Mouse (Mus musculus) T-helper 17 cell (primary cell): ENCODE results near the gene Zhx3.

Experiments used
- in situ Hi-C, 2 experiments: fragments of 300-600 bp; cut with MboI, MseI; formaldehyde crosslinking; loops; 1 replicate in 1 of 2; 2 replicates in 1 of 2; pipeline ENCODE4 v1.15.1; 2025; ENCODE audit warnings: high pct_unique_total_duplicates in 2 of 2

Zhx3 gene

DNA sequence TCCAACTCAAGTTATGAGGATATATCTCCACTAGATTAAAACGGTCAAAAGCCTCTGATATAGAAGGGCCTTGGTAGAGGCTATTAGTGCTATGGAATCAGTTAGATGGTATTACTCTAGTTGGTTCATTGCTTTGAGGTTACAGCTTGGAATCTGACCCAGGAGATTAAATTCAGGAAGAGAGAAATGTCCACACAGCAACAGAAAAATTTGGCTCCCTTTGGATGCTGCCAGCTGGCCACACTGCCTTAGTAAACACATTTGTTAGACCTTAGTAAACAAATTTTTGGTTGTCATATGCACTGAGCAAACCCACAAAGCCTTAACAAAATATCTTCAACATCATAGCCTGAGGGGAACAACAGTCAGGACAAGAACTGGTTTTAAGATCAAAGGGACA, 62.0 kb downstream of the Zhx3 start:
- in situ Hi-C loops: loop anchor here in 1 of 2 experiments (10.0 kb wide), 1 partner anchor 1746 kb away; no protein-coding TSS in a partner anchor

DNA sequence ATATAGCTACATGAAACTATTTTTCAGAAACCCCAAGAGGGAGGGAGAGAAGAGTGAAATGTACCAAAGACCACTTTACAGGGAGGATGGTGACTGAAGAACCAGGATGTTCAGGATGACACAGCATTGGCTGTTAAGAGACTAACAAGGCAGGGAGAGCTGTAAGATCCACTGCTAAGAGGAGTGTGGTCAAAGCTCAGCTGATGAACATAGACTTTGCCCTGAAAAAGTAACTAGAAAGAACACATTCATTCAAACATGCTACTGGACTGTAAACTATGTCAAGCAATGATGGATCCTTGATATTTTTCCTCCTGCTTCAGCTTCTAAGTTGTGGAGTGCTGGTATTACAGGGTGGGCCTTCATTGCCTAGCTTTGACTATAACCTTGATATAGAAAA, 62.4 kb downstream of the Zhx3 start:
- in situ Hi-C loops: loop anchor here in 1 of 2 experiments (10.0 kb wide), 1 partner anchor 1746 kb away; no protein-coding TSS in a partner anchor

DNA sequence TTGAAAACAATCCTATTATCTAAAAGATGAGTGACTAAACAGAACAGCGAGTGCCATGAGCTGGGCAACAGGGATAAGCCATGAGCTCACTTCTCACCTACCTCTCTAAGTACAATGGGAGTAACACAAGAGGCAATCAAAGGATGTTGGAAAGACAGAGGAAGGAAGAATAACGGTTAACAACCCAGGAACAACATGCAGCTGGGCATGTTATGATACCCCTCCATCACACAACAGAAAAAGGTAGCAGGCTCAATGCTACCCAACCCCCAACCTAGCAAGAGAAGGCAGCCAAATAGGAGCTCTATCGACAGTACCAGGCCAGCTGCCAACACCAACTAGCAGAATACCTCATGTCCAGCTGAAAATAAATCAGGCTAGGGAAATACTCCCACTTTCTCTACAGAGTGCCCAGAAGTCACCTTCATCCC, 66.7 kb downstream of the Zhx3 start:
- in situ Hi-C loops: no loop called here

DNA sequence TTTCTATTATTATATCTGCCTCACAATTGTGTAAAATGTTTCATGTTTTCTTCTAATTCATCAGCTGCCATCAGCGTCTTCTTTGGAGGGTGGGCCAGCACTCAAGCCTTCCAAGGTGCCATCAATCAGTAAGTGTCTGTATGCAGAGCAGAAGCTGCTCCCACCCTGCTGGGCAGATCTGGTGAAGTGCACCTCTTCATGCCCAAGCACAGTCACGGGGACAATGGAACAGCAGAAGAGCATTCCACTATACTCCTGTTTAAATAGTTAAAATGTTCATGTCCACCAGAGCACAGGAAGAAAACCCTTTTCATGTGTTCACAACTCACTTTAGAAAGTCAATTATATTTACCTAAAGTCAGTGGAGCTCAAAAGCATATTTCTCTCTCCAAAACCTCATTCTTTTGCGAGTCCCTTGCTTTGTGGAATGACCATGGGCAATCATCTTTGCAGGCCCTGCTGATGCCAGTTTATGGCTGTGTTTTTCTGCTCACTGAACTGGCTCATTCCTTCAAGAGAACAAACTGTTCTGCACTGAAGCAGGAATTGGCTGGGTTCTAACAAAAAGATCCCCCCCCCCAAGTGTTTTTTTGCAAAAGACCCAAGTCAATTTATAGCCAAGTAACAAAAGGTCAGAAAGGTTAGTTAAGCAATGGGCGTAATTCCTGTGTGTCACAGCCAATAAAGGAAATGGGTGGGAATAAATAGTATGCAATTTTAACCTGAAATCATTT, 67.8 kb downstream of the Zhx3 start:
- in situ Hi-C loops: no loop called here

DNA sequence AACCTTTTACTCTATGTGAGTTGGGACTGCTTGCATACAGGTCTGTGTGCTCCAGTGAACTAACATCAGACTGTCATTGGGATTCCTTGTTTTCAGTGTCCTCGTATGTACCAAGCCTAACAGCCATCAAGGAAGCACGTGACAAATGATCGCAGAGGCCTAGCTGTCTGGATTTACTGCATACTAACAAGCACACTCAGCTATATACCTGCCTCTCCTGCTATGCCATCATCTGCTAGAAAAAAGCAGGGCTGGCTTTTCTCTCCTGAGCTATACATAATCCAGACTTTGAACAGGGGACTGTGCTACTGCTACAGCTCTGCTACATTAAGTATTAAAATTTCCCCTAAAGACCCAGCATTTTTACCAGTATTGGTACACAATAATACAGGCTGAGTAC, 70.5 kb downstream of the Zhx3 start:
- in situ Hi-C loops: no loop called here

DNA sequence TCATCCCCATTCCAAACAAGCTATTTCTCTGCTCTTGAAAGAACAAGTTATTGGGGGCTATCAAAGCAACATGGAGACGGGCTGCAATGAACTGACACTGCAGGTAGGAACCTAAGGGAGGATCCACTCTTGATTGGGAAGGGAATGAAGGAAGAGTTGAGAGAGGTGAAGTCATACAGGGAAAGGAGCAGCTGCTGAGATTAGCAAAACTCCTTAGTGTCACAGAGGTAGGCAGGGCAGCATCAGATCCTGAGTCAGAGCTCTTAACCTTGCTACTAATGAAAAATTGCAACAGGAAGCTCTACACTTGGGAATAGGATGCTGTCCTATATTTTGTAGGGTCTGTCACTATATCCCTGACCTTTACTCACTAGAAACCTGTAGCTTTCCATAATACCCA, 71.8 kb downstream of the Zhx3 start:
- in situ Hi-C loops: no loop called here

DNA sequence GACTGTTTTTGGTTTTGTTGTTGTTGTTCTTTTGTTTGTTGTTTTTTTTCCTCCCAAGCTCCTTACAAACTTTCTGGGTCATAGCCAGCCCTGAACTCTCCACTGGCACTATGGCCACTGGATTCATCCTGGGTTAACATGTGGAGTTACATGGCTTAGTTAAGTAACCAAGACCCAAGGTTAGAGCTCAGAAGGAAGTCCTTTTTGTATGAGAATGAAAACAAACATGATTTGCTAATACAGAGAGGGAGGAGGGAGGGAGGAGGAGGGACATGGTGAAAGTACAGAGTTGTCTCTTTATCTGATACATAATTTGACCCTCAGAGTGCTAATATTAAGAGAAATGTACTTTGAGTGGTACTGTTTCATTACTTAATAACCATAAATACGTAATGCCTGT, 74.6 kb downstream of the Zhx3 start:
- in situ Hi-C loops: no loop called here

DNA sequence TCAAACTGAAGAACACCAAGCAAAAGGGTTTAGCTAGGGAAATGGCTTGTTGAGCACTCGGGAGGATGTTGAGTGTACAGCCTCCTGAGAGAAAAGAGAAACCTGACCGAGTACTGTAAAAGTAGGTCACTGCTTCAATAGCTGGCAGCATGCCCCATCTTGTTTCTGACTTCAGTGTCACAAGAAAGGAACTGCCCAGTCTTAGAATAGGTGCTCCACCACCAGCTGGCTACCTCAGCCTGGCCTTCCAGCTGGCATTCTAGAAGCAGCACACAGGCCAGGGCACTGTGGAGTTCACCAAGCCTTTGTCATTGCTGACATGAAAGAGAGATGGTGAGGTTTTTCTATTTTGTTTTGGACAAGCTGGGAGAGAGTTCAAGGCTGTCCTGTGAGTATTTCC, 75.8 kb downstream of the Zhx3 start:
- in situ Hi-C loops: no loop called here

DNA sequence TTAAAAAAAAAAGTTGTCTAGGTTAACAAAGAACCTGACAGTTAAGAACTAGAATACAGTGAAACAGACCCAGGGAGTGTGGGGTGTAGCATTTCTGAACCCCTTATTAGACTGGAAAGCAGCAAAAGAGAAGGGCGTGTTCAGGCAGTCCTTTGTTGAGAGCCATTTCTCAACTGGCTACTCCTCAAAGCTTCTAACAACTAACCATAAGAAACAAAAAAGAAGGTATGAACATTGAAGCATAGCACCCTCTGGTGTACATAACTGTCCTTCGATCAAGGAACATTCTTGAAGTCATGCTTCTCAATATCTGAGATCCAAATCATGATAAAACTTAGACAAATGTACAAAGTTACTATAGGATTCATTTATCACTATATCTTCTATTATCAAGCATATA, 79.7 kb downstream of the Zhx3 start:
- in situ Hi-C loops: loop anchor here in 1 of 2 experiments (5.0 kb wide), 1 partner anchor 201 kb away; no protein-coding TSS in a partner anchor

DNA sequence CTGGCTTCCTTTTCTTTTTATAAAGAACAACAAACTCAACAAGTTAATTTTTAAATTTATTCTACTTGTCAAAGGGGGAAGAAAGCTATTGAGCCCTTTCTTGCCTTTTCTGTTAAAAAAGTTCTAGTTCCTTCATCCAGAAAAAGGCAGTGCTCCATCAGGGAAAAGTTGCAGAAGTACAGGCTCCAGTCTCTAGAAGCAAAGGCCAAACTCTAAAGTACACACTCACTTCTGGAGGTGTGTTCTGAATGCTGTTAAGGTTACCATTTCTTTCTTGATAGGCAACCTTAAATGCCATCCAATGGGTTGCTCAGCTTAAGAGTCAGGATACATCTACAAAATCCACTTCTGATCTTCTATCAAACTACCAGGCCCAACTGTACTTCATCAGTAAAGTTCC, 83.1 kb downstream of the Zhx3 start:
- in situ Hi-C loops: loop anchor here in 1 of 2 experiments (5.0 kb wide), 1 partner anchor 197 kb away; no protein-coding TSS in a partner anchor

DNA sequence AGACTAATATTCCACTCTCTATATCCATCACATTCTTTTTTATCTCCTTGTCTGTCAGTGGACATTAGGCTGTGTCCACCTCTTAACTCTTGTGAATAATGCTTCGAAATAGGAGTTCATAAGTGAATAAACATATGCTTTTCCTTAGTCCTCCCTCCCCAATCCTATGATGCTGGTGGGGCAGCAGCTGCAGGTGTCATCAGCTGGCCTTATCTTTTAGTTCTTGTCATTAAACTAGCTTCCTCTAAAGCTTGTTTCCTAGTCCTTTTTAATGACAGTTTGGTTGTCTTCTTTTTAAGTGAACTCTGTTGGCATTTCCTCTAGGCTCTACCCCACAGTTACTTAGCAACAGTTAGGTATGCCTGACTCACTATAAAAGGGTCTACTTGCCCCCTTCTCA, 83.8 kb downstream of the Zhx3 start:
- in situ Hi-C loops: no loop called here

DNA sequence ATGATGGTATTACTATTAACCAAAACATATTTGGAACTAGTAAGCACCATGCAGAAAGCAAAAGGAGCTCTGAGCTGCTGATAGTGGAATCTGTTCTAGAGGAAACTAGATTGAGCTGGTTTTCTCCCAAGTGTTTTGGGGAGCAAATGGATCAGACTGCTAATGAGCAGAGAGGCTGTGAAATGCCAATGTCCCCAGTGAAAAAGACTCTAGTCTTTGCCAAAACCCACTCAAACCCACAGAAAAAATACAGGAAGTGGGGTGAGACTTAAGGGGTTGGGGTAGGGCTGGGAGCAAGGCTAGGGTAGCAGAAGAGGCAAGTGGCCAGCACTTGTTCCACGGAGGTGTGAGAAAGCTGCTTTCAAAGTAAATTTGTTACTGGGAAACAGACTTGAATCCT, 86.5 kb downstream of the Zhx3 start:
- in situ Hi-C loops: no loop called here

DNA sequence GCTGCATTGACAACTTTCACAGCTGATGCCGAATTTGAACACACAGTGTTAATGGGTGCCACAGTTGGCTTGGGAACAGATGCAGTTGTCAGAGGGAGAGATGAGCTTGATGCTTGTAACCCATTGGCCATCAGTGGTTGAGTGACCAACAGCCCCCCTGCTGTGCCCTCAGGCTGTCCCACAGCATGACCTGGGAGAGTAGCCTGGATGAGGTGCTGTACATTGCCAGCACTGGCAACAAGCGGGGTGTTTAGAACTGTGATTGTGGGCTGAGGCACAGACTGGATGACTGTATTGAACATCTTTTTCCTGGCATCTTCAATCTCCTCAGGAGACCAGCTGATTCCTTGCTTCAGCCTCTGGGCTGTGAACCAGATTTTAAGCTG, 92.0 kb downstream of the Zhx3 start:
- in situ Hi-C loops: no loop called here

DNA sequence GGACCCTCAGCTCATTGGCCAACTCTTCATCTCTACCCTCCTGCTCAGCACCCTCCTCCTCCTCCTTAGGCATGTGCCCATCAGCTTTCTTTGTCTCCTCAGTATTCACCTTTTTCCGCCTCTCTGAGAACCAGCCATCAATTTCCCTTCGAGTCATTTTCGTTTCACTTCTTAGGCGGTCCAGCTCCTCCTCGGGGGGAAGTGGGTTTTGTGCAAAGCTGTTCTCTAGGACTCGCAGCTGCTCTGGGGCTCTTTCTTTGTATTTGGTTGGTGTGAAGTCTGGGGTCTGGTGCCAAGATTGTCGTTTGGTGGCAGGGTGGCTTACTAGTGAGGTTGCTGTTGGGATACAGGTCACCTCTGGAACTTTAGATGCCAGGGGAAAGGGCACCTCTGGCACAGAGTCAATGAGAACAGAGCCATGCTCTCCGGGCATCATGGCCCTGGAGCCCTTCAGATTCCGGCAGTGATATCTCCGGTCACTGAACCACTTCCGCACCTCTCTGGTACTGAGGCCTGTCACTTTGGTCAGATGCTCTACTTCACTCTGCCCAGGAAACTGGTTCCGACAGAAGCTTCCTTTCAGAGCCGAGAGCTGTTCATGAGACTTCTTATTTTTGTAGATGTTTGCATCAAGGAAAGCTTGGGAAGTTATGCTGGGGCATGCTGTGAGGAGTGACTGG, 92.5 kb downstream of the Zhx3 start:
- in situ Hi-C loops: no loop called here

DNA sequence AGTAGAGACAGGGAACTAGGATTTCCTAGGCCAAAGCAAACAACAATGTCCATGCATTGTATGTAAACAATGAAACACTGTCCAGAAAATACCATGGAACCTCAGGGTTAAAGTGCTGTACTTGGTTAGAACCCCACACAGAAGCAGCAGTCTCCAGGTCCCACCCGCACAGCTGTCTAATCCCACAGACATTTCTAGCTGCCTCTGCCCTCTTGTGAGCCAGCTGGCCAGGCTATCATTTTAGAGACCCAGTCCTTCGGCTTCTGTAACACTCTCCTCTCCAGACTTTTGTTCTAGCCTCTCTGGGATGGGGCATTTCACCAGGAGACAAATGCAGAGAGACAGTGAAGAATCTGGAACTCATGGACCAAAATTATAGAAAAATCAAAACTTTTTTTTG, 94.8 kb downstream of the Zhx3 start:
- in situ Hi-C loops: no loop called here

DNA sequence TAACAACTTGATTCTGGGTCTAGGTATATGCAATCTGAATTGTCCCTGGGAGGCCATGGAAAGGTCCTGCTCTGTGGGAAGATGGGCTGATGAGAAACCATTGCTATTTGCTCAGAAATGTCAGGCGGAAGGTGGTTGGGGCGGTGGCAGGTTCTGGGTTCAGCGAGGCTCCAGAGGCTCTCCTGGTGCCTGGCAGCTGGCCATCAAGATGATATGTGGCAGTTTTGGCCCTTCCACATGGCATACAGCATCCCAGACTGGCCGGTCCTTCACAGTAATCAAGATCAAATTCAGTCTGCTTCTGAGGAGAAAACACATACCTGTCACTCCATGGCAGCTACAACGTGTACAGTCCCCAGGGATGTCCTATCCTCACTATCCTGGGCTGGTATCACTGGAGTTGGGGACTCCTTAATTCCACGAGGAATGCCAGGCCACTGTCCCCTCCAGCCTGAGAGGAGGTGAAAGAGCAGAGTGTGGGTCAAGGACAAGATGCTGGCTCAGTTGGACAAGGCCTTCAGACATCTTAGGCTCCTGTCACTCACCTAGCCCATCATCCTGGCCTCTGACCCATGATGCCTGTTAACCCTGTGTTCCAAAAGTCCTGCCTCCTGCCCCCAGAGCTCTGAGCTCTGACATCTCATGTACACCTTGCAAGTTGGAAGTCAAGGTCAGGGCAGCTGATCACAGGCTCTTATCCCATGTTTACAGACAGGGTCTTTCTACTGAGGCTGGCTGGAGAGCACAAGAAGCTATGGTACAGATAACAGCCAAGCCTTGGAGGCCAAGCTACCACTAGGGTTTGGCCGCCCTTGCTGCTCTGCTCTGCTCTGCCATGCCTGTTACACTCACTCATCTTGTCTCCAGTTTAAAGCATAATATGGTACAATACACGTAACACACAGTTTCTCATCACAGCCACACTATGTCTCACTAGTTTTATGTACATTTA, 101.2 kb downstream of the Zhx3 start:
- in situ Hi-C loops: no loop called here

DNA sequence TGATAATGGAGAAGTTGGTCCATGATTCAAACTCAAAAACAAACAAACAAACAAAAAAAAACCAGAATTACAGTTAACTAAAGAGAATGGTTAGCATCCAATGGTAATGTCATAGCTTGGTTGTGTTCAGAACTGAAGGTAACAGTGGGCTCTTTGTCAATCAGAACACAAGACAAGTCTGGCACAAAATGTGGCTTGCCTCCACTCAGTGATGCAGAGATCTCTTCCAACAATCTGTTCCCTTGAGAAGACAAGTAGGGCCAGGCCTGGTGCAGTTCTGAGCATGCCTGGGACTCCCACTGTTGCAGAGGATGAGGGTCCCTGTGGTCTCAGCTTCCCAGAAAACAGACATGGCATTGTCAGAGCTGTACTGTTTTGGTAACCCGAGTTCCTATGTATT, 101.9 kb downstream of the Zhx3 start:
- in situ Hi-C loops: no loop called here

DNA sequence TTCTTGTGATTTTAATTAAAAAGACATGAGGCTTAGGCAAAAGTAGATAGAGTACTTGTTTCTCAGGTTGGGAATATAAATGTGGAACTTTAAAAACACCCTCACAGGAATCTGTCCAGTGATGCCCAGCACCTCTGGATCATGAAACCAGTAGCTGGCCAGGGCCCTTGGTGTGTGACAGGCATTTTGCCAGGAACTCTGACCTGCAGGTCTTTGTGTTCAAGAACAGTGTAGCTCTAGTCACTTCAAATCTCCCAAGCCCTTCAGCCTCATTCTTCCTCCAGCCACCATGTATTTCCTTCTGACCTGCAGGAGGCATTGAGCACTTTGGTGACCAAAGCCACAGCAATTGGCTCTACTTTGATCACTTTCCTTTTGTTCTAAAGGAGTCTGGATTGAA, 102.4 kb downstream of the Zhx3 start:
- in situ Hi-C loops: no loop called here

DNA sequence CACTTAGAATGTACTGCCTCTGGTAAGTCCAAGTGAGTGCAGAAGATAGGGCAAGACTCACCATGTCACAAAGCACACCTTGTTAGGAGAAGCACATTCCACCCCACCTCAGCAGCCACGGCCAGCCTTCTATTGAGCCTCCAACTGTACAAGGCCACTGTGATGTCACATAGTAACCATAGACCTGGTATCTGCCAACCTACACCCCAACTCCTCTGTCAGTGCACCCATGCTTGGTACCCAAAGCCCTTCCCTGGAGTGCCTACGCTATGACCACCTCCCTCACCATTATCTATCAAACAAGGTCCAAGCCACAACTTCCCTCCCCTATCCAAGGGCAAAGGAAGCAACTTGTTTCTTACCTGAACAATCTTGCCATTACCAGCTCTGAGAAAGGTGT, 103.8 kb downstream of the Zhx3 start:
- in situ Hi-C loops: no loop called here

DNA sequence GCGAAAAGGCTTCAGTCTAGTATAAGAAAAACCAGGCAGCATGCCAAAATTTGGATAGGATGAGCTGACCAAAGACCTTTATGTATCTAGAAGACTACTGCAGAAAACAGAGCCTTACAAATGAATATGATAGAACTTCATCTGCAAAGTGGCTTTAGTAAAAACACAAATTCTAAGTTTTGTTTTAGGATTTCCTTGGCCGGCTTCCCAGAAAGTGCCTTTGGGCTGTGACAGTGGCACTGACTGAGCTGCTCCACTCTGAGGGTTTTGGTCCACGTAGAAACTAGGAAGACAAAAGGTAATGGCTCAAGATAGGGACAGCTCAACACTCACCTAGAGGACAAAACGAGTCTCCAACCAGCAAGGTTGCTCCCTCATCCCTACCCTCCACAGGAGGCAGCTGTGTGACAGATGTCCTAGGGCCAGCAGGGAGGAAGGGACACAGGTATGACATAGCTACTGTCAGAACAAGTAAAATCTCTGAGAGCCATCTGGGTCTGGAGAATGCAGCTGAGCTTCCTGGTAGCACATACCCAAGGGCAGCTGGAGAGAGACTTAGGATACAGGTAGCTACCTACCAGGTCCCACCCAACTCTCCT, 104.6 kb downstream of the Zhx3 start:
- in situ Hi-C loops: no loop called here

DNA sequence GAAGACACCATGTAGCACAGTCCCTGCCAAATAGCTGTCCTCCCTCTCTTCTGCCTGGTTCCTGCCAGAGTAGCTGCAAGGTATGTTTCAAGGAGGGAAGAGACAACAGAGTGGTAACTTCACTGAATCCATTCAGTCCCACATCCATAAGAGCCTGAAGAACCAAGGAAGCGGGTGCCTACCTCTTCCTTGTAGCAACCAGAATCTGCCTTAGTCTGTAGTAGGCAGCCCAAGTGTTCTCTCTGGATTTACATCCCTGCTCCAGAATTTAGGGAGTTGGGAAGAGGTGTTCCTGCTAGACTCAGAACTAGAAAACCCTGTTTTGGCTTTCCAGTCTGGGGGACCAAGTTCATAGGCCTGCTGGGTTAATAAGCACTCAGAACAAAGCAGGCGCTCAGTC, 105.6 kb downstream of the Zhx3 start:
- in situ Hi-C loops: no loop called here

DNA sequence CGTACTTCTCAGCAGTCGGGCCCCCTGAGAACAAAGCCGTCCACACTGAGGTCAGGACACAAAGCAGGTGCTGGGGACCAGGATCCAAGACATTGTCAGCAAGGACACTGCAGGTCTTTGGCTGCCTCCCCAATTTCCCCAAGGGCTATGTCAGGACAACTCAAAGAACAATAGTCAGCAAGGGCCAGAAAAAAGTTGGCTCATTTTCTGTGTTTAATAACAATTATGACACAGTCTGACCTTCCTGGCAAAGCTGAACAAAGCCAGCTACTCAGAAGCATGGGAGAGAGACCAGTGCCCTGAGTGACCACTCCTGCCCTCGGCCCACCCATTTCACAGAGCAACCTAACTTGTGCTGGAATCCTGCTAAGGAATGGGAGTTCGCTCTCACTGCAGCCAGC, 106.4 kb downstream of the Zhx3 start:
- in situ Hi-C loops: no loop called here
